Mouse (Mus musculus): Measurements from ENCODE around the gene Scarb2.

- TF ChIP-seq POLR2A (IDR thresholded peaks at IDR 0.05; ENCODE audit: borderline replicate concordance, control insufficient read depth, low read depth, low read length): no peak
- TF ChIP-seq CTCF (IDR thresholded peaks at IDR 0.05; ENCODE audit: control insufficient read depth, insufficient read depth, low read length): no peak
Measured at GRCm38 (mm10) chr5:92458726-92459125, 47.9 kb downstream of the Scarb2 start.
